Mouse (Mus musculus) thymus, postnatal 36 days (tissue): ENCODE results near the gene Catip.
"Not testable (repeated sequence)": the region's sequence is repeated elsewhere in the genome, so short reads cannot be mapped to it uniquely, and the experiment has no call there.

Experiments used
- DNase-seq, 2 experiments: peaks; one replicate each; pipeline ENCODE4 v3.0.0; 2022; ENCODE audit warnings: mixed read lengths in 2 of 2

Catip gene

DNA sequence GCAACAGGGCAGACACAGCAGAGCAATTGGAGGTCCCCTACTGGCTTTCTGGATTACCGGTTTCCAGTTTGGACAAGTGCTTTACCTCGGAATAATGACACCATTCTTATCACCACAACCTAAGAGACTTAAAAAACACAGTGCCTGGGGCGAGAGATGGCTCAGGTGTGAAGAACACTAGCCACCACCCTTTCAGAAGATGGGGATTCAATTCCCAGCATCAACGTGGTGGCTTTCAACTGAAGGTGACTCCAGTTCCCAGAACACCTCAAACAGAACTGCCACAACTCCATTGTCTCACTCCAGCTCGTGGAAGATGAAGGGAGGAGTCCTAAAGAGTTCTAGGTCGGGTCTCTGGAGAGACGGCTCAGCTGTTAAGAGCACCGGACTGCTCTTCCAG is 23.6 kb downstream of the Catip start:
- DNase-seq = no peak

DNA sequence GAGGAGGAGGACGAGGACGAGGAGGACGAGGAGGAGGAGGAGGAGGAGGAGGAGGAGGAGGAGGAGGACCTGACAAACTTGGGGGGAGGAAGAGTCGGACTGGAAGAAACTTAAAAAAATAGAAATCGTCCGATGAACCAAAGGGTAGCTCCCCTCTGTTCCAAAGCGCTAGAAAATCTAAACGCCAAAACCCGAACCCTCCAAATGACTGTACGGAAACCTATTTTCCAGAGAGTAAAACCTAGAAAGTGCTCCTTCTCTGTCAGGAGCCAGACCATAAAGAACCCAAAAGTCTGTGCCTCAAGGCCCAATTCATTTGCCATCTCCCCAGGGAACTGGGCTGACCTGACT is 24.4 kb downstream of the Catip start:
- DNase-seq = no peak

DNA sequence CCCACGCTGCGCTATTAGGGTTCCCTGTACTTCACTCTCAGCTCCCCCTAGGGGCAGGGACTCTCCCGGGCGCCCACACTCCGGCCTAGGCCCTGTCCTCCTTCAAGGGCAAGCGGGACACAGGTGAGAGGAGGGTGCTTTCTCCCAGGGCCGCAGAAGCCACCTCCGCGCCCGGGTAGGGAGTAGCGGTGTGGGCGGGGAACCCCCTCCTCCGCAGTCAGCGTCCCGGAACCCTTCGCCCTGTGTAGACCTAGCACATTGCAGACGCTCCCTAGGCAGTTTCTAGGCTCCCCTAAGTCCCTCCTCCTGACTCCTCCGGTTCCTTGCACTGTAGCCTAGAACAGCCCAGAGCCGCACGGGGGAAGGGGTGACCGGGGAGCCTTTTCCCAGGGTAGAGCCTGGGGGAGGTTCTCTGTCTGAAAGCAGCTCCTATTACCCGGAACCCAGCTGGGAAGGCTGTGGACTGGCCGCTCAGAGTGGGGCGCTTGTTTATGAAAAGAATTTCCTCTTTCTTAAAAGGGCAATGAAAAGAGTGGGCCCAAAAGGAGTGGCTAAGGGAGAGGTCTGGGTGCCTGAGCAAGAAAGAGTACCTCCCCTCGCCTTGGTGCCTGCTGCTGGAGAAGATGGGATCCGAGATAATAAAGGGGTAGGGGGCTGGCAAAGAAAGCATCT is 24.9 kb downstream of the Catip start:
- peak; percentile 94 to 97 for DNase-seq

DNA sequence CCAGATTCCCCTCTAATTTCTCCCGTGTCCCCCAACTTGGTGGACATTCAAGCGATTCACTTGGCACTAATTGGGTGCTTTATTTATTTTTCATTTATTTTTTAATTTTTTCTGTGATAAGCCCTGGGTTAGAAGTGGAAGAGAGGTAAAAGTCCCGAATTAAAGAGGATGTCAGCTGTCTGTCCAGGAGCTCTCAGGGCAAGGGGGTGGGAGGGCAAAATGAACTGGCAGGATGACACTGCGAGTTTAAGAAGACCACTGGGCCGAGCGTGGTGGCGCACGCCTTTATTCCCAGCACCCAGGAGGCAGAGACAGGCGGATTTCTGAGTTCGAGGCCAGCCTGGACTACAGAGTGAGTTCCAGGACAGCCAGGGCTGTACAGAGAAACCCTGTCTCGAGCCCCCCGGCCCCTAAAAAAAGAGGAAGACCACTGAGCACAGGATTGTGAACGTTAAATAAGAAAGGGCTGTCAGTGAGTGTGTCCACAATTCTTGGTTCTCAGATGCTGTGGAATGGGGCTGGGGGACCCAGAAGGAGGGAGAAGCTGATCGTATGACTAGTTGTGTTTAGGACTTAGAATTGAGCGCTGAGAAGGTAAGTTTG is 25.6 kb downstream of the Catip start:
- DNase-seq = no peak

DNA sequence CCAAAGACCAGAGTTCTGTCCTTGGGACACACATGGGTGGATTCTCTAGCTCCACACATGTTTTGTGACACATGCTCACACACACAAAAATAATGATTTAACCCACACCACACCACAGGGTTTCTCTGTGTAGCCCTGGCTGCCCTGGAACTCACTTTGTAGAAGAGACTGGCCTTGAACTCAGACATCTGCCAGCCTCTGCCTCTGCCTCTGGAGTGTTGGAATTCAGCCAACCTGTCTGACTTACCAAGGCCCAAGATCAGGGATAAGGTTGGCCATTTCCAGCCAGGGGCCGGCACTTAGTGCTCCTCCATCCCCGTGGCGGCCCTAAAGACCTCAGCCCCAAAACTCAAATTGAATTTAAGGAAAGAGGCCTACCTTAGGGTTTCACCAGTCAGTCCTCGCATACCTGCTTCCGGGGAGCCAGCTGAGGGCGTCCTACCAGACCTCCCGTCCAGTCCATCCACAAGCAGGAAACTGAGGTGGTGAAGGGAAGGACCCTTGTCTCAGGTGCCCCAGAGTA is 26.6 kb downstream of the Catip start:
- no peak for DNase-seq

DNA sequence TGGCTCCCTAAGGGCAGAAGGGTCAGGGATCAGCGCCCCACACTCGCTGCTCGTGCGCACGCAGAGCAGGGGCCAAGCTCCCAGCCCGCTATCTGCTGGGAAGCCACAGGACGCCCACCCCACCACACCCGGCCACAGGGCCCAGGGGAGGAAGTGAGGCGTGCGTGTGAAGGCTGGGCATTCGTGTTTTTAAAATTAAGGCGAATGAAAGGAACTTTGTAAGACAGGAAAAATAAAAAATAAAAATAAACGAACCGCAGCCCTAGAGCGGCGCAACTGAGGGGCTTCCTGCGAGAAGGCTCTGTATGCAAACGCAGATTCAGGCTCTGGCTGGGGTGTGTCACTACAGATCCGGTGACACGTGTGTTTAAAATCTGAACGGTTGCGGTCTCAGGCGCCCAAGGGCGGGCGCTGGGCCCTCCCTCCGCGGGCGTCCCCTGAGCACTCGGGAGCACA is 28.0 kb downstream of the Catip start:
- peak; percentile 60 to 76 for DNase-seq

DNA sequence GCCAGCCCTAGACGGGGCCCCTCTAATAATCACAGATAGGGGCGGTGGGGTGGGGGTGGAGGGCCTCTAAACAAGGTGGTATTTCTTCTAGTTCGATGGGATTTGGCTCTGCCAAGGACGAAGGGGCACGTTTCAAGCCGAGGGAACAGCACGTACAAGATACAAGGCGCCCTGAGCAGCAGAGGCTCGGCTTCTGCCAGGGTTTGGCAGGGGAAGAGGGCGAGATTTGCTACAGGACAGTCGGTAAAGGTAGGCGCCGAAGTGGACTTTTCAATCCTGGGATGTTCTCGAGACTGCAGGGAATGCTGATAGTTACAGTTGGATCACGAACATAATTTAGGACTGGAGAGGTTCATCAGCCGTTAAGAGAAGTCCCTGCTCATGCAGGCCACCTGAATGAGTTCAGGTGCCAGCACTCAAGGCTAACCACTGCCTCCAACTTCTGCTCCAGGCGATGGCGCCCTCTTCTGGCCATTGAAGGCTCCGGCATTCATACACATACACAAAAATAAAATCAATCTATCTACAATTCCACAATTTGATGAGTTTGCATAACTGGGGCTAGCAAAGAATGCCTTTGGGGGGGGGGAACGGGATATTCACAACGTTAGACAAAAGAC is 28.5 kb downstream of the Catip start:
- peak; percentile 73 for DNase-seq

DNA sequence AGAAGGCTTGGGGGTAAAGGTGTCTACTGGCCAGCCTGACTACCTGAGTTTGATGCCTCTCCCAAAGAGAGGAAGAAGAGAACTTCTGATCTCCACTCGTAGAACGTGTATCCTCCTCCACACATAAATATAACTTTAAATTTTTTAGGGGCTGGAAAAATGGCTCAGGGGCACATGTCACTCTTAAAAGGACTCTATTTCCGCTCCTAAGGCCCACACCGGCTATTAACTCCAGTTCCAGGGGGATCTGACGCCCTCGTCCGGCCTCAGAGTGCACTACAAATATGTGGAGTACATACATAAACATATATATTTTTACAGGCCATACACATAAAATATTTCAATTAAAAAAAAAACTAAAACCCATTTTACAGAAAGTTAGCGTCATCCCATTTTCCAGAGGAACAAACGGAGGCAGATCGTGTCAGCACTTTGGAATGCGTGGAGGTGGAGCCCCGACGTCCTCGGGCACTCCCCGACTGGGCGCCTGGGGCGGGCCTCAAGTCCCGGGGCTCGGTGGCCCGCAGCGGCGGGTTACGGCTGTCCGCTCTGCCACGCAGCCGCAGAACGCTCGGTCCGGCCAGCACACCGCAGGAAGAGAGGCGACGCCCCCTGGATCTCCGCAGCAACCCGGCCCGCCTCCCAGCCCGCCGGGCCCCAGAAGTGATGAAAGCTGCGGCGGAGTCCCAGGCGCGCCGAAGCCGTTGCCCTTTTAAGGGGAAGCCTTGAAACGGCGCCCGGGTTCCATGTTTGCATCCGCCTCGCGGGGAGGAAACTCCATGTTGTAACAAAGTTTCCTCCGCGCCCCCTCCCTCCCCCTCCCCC is 29.2 kb downstream of the Catip start, which contains the start of gene Ctdsp1:
Ctdsp1 (plus strand) TSS at position 586 of the 825 bp plus-strand sequence.
- DNase-seq = peak; percentile 94 to 95

DNA sequence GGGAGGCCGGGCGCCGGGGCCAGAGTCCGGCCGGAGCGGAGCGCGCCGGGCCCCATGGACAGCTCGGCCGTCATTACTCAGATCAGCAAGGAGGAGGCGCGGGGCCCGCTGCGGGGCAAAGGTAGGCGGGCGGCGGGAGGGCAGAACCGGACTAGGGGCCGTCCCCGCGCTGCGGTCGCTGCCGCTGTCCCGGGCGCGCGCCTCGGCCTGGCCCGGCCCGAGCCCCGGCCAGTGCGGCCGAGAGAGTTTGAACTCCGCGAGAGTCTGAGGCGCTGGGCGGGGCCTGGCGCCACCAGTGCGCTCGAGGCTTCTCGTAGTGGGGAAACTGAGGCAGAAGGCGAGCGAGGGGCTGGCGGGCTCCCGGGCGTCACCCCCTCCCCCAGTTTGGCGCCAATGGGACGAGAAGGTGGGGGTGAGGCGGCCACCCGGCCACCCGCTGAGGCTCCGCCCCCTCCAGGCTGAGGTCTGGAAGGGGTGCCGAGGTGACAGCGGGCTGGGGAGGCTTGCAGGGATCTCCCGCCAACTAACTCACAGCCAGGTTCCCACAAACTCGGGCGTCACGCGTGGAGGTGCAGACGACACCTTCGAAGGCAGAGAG is 30.0 kb downstream of the Catip start:
- peak; percentile 77 to 86 for DNase-seq

DNA sequence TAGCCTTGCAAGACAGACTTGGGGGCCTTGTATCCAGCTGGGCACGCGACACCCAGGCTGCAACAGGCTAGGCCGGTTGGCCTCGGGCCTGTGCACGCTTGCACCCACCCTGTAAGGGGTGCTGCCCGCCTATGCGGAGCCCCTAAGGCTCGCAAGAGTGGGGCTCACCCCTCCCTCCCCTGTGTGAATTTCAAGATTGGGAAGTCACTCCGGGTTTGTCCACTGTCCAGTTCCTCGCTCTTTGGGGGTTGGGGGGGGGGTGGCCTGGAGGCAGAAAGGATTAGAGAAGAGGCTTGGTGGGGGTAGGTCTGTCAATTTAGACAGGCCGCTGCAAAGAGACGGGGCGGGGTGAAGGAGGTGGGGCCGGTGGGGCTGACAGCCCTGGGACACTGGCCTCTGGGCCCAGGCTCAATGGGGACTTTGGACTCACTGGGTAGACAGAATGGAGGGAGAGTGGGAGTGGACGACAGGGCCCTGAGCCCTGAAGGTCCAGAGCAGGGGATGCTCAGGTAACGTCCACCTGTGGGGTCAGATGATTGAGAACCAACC is 30.6 kb downstream of the Catip start:
- peak in 1 of 2 experiments; percentile 35 for DNase-seq

DNA sequence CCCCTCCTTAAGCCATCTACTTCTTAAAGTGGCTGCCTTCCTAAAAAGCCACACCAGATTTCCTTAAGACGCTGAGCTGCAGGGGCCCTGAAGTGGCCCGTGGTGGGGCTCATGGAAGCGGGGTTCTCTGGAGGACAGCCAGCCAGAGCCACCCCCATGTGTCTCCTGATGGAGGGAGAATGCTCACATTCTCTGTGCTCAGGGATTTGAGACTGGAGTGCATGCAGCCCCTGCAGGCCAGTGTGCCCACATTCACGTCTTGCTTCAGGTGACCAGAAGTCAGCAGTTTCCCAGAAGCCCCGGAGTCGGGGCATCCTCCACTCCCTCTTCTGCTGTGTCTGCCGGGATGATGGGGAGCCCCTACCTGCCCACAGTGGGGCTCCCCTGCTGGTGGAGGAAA is 31.1 kb downstream of the Catip start:
- DNase-seq = no peak

DNA sequence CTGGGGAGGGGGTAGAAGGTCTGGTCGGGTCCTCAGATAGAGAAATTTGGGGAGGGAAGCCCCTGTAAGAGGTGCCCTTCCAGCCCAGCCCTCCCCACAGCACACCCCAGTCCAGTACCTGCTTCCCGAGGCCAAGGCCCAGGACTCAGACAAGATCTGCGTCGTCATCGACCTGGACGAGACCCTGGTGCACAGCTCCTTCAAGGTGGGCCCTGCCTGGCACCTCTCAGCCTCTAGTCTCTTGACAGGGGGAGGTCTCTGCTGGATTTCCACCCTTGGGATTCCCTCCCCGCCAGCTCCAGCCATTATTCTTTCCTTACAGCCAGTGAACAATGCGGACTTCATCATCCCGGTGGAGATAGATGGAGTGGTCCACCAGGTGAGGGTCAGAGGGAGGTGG is 31.8 kb downstream of the Catip start:
- no peak for DNase-seq

DNA sequence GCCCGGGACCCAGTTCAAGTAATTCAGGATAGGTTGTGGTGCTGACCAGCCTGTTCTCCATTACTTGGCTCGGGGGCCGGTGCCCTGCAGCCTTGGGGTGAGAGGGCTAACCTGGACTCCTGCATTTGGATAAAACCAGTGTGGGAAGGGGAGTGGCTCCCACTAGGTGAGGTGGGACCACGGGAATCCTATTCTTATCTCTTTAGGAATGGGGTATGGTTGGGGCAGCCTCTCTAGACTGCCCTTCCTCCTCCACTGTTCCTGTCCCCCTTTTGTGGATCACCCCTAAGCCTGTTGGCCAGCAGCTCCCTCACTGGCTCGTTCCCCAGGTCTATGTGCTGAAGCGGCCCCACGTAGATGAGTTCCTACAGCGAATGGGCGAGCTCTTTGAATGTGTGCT is 32.4 kb downstream of the Catip start:
- DNase-seq = no peak

DNA sequence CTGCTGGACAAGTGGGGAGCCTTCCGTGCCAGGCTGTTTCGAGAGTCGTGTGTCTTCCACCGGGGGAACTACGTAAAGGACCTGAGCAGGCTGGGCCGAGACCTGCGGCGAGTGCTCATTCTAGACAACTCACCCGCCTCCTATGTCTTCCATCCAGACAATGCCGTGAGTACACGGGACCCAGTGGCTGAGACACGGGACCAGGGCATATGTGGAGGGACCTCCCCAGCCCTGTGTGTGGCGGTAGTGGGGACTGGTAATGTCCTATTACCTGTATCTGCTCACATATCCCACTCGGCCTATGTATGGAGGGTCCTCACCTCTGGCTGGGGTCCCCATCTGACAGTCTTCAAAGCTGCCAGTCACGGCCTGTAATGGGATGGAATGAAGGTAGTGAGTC is 33.0 kb downstream of the Catip start:
- DNase-seq = no peak

DNA sequence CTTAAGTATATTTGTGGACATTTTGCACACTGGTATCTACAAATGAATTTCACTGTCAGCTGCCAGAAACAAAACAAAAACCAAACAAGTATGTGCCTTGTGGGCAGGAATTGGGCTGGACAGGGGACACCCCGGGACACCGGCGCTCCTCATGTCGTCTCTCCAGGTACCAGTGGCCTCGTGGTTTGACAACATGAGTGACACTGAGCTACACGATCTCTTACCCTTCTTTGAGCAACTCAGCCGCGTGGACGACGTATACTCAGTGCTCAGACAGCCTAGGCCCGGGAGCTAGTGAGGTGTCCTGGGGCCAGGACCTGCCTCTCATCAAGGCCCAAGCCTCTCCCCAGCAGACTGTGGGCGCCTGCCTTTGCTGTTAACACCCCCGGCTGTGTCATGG is 33.4 kb downstream of the Catip start:
- DNase-seq = no peak

DNA sequence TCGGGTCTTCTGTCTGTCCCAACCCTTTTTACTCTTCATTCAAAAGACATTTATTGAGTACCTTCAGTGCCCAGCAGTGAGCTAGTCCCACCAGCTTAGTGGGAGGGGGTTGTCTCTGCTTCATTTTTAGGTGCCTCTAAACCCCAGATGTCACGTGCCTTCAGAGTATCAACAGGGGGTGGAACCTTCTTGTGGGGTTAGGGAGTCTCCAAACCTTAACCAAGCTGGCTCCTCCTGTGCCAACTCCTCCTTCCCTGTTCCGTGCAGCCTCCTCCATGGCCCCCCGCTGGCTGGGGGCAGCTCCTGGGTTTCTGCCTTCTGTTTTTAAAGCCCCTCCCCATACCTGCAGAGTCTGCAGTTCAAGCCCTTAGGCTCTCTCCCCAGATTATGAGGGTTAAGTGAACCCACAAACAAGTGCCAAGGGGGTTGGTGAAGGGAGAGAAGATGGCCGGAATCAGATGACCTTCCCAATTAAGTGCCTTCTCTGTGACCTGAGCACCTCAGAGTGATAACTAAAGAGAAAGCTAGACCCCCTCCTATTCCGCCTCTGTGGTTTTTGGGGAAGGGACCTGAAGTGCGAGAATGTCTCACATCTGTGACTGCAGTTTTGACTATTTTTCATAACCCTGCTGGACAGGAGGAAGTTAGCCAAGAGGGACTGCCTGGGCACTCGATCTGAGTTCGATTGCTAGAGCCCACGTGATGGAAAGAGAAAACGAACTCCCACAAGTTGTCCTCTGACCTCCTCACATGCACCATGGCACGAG is 34.7 kb downstream of the Catip start:
- DNase-seq = not testable (repeated sequence)

DNA sequence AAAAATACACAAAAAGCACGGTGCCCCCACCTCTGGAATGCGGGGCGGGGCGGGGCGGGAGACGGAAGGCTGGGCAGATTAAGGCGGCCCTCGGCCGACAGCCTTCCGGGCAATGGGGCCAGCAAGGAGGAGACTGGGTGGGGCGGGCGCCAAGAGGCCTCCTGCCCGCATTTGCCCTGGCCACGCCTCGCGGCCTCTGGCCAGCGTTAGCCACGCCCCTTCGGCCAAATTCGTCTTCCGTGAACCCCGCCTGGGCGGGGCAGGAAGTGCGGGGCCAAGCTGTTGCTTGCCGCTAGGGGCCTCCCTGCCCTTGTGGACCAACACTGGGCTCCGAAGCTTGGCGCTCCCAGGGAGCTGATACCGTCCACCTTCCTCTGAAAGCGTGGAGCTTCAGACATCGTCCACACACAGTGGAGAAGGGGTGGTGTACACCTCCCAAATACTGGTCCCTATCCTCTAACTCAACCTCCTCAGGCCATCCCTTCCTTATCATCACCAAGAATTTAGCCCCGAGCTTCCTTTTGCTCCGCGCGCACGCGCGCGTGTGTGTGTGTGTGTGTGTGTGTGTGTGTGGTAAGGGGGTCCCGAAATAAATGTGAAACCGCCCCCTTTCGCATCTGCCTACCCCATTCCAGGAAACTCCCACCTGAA is 35.5 kb downstream of the Catip start:
- DNase-seq = peak; percentile 86 to 88

DNA sequence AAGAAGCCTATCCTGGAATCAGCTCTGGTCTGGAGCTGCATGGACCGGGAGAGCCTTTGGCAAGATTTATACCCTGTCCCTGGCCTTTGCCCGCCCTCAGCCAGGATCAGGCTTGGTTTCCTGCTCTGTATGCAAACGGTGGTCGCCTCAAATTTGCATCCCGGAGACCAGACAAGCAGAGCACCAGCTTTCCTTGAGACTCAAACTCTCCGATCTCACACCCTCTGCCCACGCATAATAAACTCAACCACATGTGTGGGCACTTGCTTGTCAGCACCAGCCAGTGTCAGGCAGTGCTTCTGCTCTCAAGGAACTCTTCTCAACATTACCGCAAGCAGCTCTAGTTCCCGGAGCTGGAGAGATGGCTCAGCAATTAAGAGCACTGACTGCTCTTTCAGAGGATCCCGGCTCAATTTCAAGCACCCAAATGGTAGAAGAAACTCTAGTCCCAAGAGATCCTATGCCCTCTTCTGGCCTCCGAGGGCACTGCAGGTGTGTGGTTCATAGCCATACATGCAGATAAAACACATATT is 36.1 kb downstream of the Catip start:
- DNase-seq = peak; percentile 80

DNA sequence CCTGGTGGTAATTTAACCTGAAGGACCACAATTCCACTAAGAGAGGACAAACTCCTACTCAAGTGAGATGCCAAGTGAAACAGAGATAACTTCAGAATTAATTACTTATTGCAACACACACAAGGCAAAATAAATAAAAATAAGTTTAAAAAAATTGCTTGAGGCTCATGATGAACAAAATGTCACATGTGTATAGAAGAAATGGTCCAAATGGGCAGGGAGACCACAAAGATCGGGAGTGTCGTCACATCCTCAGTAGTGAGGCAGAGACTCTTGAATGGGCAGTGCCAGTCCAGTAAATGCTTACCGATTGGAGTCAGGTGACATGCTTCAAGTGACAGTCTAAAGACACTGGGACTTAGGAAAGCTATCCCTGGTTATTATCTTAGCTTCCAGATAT is 38.6 kb downstream of the Catip start:
- DNase-seq = no peak

DNA sequence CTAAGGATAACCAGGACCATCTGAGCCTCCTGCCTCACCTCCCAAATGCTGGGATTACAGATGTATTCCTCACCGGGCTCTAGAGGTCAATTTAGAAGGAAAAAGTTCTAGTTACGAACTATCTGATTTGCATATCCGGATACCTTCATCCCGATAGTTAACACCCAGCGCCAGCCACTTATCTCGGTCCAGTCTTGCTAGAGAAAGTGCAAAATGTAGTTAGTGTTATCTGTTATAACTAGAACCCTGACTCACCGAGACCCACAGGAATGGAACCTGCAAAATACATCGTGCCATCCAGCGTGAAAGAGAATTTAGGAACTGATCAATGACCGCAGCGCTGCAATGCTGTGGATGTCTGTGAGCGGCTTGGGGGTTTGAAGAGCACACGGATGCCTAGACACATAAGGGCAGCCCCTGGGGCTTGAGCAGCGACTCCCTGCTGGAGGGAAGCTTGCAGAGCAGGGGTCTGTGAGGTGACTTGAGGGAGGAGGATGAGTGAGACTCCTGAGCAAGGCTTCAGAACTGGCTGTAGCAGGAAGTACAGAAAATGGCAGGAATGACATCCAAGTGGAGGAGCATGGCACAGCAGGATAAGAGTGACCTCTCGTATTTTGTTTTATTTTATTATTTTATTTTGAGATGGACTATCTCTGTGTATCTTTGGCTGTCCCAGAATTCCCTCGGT is 39.3 kb downstream of the Catip start:
- DNase-seq = no peak
